Comparison of ENCODE assay signal across 8 mouse cellular contexts in the genomic region with DNA sequence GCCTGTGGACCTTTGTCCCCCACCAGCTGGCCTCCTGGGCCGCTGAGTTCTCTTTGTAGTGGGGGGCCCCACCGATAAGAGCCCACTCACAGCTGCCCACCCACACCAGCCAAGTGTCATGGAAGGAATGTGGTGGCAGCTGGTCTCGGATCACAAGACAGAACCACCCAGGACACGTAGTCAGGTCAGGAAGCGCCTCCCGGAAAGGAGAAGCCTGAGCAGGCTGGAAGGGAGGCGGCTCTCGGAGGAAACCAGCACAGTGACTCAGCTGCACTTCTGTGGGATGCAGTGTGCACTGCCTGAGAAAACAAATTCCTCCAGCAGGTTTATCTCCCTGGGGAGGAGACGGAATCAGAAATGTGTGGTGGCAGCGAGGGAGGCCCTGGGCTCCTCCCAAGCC.
DNase-seq lines count a peak whose midpoint lies in the region; ATAC-seq and TF ChIP-seq lines count a peak whose summit lies in the region.

No protein-coding gene starts in this region.

- H3K9me3 ChIP-seq in hindbrain, embryonic 13.5 days: no peaks in the 10 kb centered on the region

- peak; percentile 61 to 70 for DNase-seq in adrenal gland, adult (ENCODE audit: inconsistent age in 2 of 2, low spot score in 1 of 2)
- DNase-seq in adrenal gland, postnatal 25 days: no peak
- peak; percentile 51 to 72 for DNase-seq in heart, postnatal 36 days
- peak; percentile 28 for DNase-seq in lung, adult 2 months
- DNase-seq in retina, embryonic 14.5 days (ENCODE audit: low spot score): no peak
- no peak for DNase-seq in spleen, postnatal 4 days (ENCODE audit: low spot score in 2 of 2)

- no peak for TF ChIP-seq POLR2A in bone marrow macrophage, adult 2 months (IDR thresholded peaks at IDR 0.05; ENCODE audit: borderline replicate concordance, low read depth, low read length)
- no peak for TF ChIP-seq POLR2A in lung, adult 2 months (IDR thresholded peaks at IDR 0.05; ENCODE audit: borderline replicate concordance, extremely low read depth, low read depth, low read length)

- peaks cover 3% of the 10 kb centered on the region; the same call in 1 of the 2 replicates for H3K27me3 ChIP-seq in hindbrain, embryonic 13.5 days

- no peak overlapping the region for H3K4me3 ChIP-seq in bone marrow macrophage, adult 2 months (ENCODE audit: insufficient read depth, low read length)
- H3K4me3 ChIP-seq in lung, adult 2 months (replicated peaks; ENCODE audit: extremely low read depth, low read depth, low read length): no peak overlapping the region
- no peak overlapping the region for H3K4me3 ChIP-seq in hindbrain, embryonic 13.5 days

- WGBS in lung, adult 2 months: 35% methylated on average over 10 of the region's 10 CpGs
- 80% methylated on average over 10 of the region's 10 CpGs for WGBS in hindbrain, embryonic 13.5 days

- H3K27ac ChIP-seq in bone marrow macrophage, adult 2 months (ENCODE audit: insufficient read depth, low read depth, low read length): peak overlapping the region; percentile 74
- no peak overlapping the region for H3K27ac ChIP-seq in hindbrain, embryonic 13.5 days

- no peak overlapping the region for H3K9ac ChIP-seq in hindbrain, embryonic 13.5 days

- intact Hi-C loops in heart, postnatal 36 days (cut with DNase I): loop anchor here (2.0 kb wide), 1 partner anchor 87 kb away; the partner anchor contains the start of gene Mef2a

- peaks cover 70% of the 10 kb centered on the region for H3K4me1 ChIP-seq in bone marrow macrophage, adult 2 months (ENCODE audit: control insufficient read depth, insufficient read depth, low read length)
- peaks cover 34% of the 10 kb centered on the region for H3K4me1 ChIP-seq in lung, adult 2 months (ENCODE audit: control insufficient read depth, insufficient read depth, low read length)
- peaks cover 26% of the 10 kb centered on the region for H3K4me1 ChIP-seq in hindbrain, embryonic 13.5 days (replicated peaks)

- no peak for TF ChIP-seq CTCF in bone marrow macrophage, adult 2 months (IDR thresholded peaks at IDR 0.05; ENCODE audit: low read depth, low read length)
- TF ChIP-seq CTCF in lung, adult 2 months (IDR thresholded peaks at IDR 0.05; ENCODE audit: insufficient read depth, low read length): no peak

- no peak overlapping the region for H3K4me2 ChIP-seq in hindbrain, embryonic 13.5 days

- ATAC-seq in hindbrain, embryonic 13.5 days (ENCODE audit: low FRiP score): no peak

- no peaks in the 10 kb centered on the region for H3K36me3 ChIP-seq in hindbrain, embryonic 13.5 days

Comparison
In these comparisons a context has a peak if more than half of its experiments do, and no peak if none do; other contexts are left out.
1. DNase-seq: peak in adrenal gland, adult (2 of 2), heart, postnatal 36 days (2 of 2) and lung, adult 2 months (single experiment); none in adrenal gland, postnatal 25 days (single experiment), retina, embryonic 14.5 days (single experiment) and spleen, postnatal 4 days (0 of 2).